Comparison of ENCODE assay signal across 12 mouse cellular contexts in genomic region chr12:31235018-31235417, GRCm38 (mm10).
"Had no signal": no experiment of that assay in that cellular context is flagged by ENCODE, and none has a peak within 500 bp of the region (broad histone marks: within the 10 kb centered on the region; RNA-seq: fewer than 3 reads in every experiment).

No protein-coding gene starts in this region.

- DNase-seq: lung, embryonic 14.5 days; lung, postnatal 10 days; lung, postnatal 4 days; midbrain, embryonic 14.5 days; retina, postnatal 1 day; right cerebral cortex, adult 18-20 months; right cerebral cortex, postnatal 25 days; right cerebral cortex, postnatal 4 days; spleen, adult 18-20 months; thymus, adult 18-20 months; thymus, postnatal 14 days; thymus, postnatal 36 days had no signal
